Mouse (Mus musculus): ENCODE results near the gene Stra8. TPM values are rescaled to one million over a fixed set of nuclear protein-coding genes. Genes with fewer than 3 reads are reported as not detected.

The Stra8 gene
- polyA plus RNA-seq, 1 experiment from 2014 or later, result not detected

DNA sequence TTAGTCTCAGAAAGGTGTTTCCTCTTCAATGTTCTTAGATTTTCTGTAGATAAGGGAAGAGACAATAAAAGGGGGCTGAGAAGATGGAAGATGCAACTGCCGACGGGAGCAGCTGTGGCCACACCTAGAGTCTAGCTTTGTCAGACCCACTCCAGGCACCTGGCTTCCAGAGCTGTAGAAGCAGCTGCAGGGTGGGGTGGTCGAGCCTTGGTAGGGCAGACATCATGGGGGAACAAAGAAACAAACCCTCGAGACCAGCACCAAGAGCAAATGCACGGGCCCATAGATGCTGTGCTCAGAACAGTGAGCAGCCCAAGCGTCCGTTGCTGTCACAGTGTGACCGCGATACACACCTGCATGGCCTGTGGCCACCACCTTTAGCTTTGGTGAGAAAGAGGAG is 22.5 kb downstream of the Stra8 start:
- H3K4me3 ChIP-seq (ENCODE audit: low read depth, low read length), result no peak overlapping the region
- ATAC-seq, result no peak
- H3K9me3 ChIP-seq (replicated peaks; ENCODE audit: control insufficient read depth, low read length, poor library complexity, severe bottlenecking), result no peaks in the 10 kb centered on the region
- WGBS, result 87% methylated on average over 8 of the region's 9 CpGs
- H3K27ac ChIP-seq (ENCODE audit: low read length), result no peak overlapping the region
- no peaks in the 10 kb centered on the region for H3K4me1 ChIP-seq (ENCODE audit: control insufficient read depth, insufficient read depth, low read length)
- H3K36me3 ChIP-seq (ENCODE audit: control insufficient read depth, insufficient read depth, low read length), result no peaks in the 10 kb centered on the region
- H3K27me3 ChIP-seq (ENCODE audit: control insufficient read depth, insufficient read depth, low read depth, low read length), result no peaks in the 10 kb centered on the region
- no peak overlapping the region for H3K4me2 ChIP-seq (ENCODE audit: low read length)
- H3K9ac ChIP-seq (ENCODE audit: low read depth, low read length), result no peak overlapping the region

GRCm38 (mm10) chr6:34943499-34943898 is 23.5 kb downstream of the Stra8 start:
- Histone ChIP-seq H3K9me3 (replicated peaks; ENCODE audit: control insufficient read depth, low read length, poor library complexity, severe bottlenecking) (no peaks in the 10 kb centered on the region), H3K27ac (ENCODE audit: low read length) (no peak overlapping the region), H3K4me3 (ENCODE audit: low read depth, low read length) (no peak overlapping the region), H3K27me3 (ENCODE audit: control insufficient read depth, insufficient read depth, low read depth, low read length) (no peaks in the 10 kb centered on the region), H3K4me2 (ENCODE audit: low read length) (no peak overlapping the region), H3K4me1 (ENCODE audit: control insufficient read depth, insufficient read depth, low read length) (no peaks in the 10 kb centered on the region), H3K9ac (ENCODE audit: low read depth, low read length) (no peak overlapping the region), H3K36me3 (ENCODE audit: control insufficient read depth, insufficient read depth, low read length) (no peaks in the 10 kb centered on the region)
- ATAC-seq, result no peak
- 82% methylated on average over 5 of the region's 5 CpGs for WGBS

GRCm38 (mm10) chr6:34946486-34947079 is 26.6 kb downstream of the Stra8 start:
- no peaks in the 10 kb centered on the region for H3K4me1 ChIP-seq (ENCODE audit: control insufficient read depth, insufficient read depth, low read length)
- H3K27me3 ChIP-seq (ENCODE audit: control insufficient read depth, insufficient read depth, low read depth, low read length), result no peaks in the 10 kb centered on the region
- no peak overlapping the region for H3K4me3 ChIP-seq (ENCODE audit: low read depth, low read length)
- no peak overlapping the region for H3K9ac ChIP-seq (ENCODE audit: low read depth, low read length)
- H3K4me2 ChIP-seq (ENCODE audit: low read length), result no peak overlapping the region
- H3K27ac ChIP-seq (ENCODE audit: low read length), result no peak overlapping the region
- no peaks in the 10 kb centered on the region for H3K9me3 ChIP-seq (replicated peaks; ENCODE audit: control insufficient read depth, low read length, poor library complexity, severe bottlenecking)
- WGBS, result 100% methylated on average over 1 of the region's 1 CpGs
- ATAC-seq, result no peak
- H3K36me3 ChIP-seq (ENCODE audit: control insufficient read depth, insufficient read depth, low read length), result no peaks in the 10 kb centered on the region

- peak; percentile 39 for ATAC-seq
- H3K9ac ChIP-seq (ENCODE audit: low read depth, low read length), result no peak overlapping the region
- no peaks in the 10 kb centered on the region for H3K9me3 ChIP-seq (replicated peaks; ENCODE audit: control insufficient read depth, low read length, poor library complexity, severe bottlenecking)
- H3K27ac ChIP-seq (ENCODE audit: low read length), result no peak overlapping the region
- H3K4me1 ChIP-seq (ENCODE audit: control insufficient read depth, insufficient read depth, low read length), result no peaks in the 10 kb centered on the region
- peak overlapping the region; percentile 13; the same call in 1 of the 2 replicates for H3K4me3 ChIP-seq (ENCODE audit: low read depth, low read length)
- H3K27me3 ChIP-seq (ENCODE audit: control insufficient read depth, insufficient read depth, low read depth, low read length), result no peaks in the 10 kb centered on the region
- H3K36me3 ChIP-seq (ENCODE audit: control insufficient read depth, insufficient read depth, low read length), result no peaks in the 10 kb centered on the region
- peak overlapping the region; percentile 40 for H3K4me2 ChIP-seq (ENCODE audit: low read length)
- 19% methylated on average over 10 of the region's 11 CpGs for WGBS
Observed at GRCm38 (mm10) chr6:34948461-34948860, 28.5 kb downstream of the Stra8 start.

DNA sequence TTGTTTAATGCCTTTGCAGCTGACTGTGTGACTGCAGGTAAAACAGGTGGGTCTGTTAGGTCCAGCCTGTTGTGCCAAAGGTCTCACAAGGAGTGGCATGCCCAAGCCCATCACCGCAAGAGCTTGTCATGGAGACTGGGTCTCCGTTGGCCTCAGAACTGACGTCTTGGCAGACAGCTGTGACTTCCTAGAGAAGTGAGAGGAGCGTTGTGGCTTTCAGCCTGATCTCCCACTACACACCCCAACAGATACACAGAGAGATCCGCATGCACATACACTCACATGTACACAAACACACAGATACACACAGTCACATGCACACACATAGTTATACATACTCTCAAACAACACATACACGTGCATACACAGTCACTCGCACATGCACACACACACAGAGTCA is 31.6 kb downstream of the Stra8 start:
- no peaks in the 10 kb centered on the region for H3K4me1 ChIP-seq (ENCODE audit: control insufficient read depth, insufficient read depth, low read length)
- no peak overlapping the region for H3K9ac ChIP-seq (ENCODE audit: low read depth, low read length)
- ATAC-seq, result no peak
- H3K4me2 ChIP-seq (ENCODE audit: low read length), result no peak overlapping the region
- no peaks in the 10 kb centered on the region for H3K9me3 ChIP-seq (replicated peaks; ENCODE audit: control insufficient read depth, low read length, poor library complexity, severe bottlenecking)
- H3K27me3 ChIP-seq (ENCODE audit: control insufficient read depth, insufficient read depth, low read depth, low read length), result no peaks in the 10 kb centered on the region
- no peaks in the 10 kb centered on the region for H3K36me3 ChIP-seq (ENCODE audit: control insufficient read depth, insufficient read depth, low read length)
- 88% methylated on average over 7 of the region's 7 CpGs for WGBS
- no peak overlapping the region for H3K27ac ChIP-seq (ENCODE audit: low read length)
- no peak overlapping the region for H3K4me3 ChIP-seq (ENCODE audit: low read depth, low read length)

GRCm38 (mm10) chr6:34951956-34952667 is 32.1 kb downstream of the Stra8 start:
- no peaks in the 10 kb centered on the region for H3K9me3 ChIP-seq (replicated peaks; ENCODE audit: control insufficient read depth, low read length, poor library complexity, severe bottlenecking)
- no peak overlapping the region for H3K4me2 ChIP-seq (ENCODE audit: low read length)
- H3K9ac ChIP-seq (ENCODE audit: low read depth, low read length), result no peak overlapping the region
- WGBS, result 76% methylated on average over 7 of the region's 7 CpGs
- ATAC-seq, result no peak
- no peak overlapping the region for H3K27ac ChIP-seq (ENCODE audit: low read length)
- no peaks in the 10 kb centered on the region for H3K27me3 ChIP-seq (ENCODE audit: control insufficient read depth, insufficient read depth, low read depth, low read length)
- no peak overlapping the region for H3K4me3 ChIP-seq (ENCODE audit: low read depth, low read length)
- H3K4me1 ChIP-seq (ENCODE audit: control insufficient read depth, insufficient read depth, low read length), result no peaks in the 10 kb centered on the region
- H3K36me3 ChIP-seq (ENCODE audit: control insufficient read depth, insufficient read depth, low read length), result no peaks in the 10 kb centered on the region

GRCm38 (mm10) chr6:34954926-34955861 is 35.2 kb downstream of the Stra8 start:
- H3K27me3 ChIP-seq (ENCODE audit: control insufficient read depth, insufficient read depth, low read depth, low read length), result no peaks in the 10 kb centered on the region
- 49% methylated on average over 18 of the region's 18 CpGs for WGBS
- H3K4me1 ChIP-seq (ENCODE audit: control insufficient read depth, insufficient read depth, low read length), result no peaks in the 10 kb centered on the region
- no peak overlapping the region for H3K27ac ChIP-seq (ENCODE audit: low read length)
- H3K4me2 ChIP-seq (ENCODE audit: low read length), result peak overlapping the region; percentile 34; the same call in 1 of the 2 replicates
- no peaks in the 10 kb centered on the region for H3K9me3 ChIP-seq (replicated peaks; ENCODE audit: control insufficient read depth, low read length, poor library complexity, severe bottlenecking)
- no peak overlapping the region for H3K4me3 ChIP-seq (ENCODE audit: low read depth, low read length)
- 0 out of 2 replicates have a peak overlapping the region, but pooled peaks have one; percentile 14 for H3K9ac ChIP-seq (ENCODE audit: low read depth, low read length)
- peak; percentile 66; the same call in 1 of the 2 replicates for ATAC-seq
- H3K36me3 ChIP-seq (ENCODE audit: control insufficient read depth, insufficient read depth, low read length), result no peaks in the 10 kb centered on the region

- H3K27me3 ChIP-seq (ENCODE audit: control insufficient read depth, insufficient read depth, low read depth, low read length), result no peaks in the 10 kb centered on the region
- WGBS, result 39% methylated on average over 8 of the region's 8 CpGs
- no peak overlapping the region for H3K4me3 ChIP-seq (ENCODE audit: low read depth, low read length)
- H3K4me1 ChIP-seq (ENCODE audit: control insufficient read depth, insufficient read depth, low read length), result no peaks in the 10 kb centered on the region
- no peaks in the 10 kb centered on the region for H3K9me3 ChIP-seq (replicated peaks; ENCODE audit: control insufficient read depth, low read length, poor library complexity, severe bottlenecking)
- no peaks in the 10 kb centered on the region for H3K36me3 ChIP-seq (ENCODE audit: control insufficient read depth, insufficient read depth, low read length)
- no peak overlapping the region for H3K9ac ChIP-seq (ENCODE audit: low read depth, low read length)
- peak overlapping the region; percentile 34; the same call in 1 of the 2 replicates for H3K4me2 ChIP-seq (ENCODE audit: low read length)
- ATAC-seq, result no peak
- no peak overlapping the region for H3K27ac ChIP-seq (ENCODE audit: low read length)
Observed at GRCm38 (mm10) chr6:34955862-34956241, 35.9 kb downstream of the Stra8 start.

Data from midbrain, embryonic 16.5 days (tissue).